Mouse (Mus musculus): ENCODE measurements around the gene Zfp609. TPM values are rescaled to one million over a fixed set of nuclear protein-coding genes. Genes with fewer than 3 reads are reported as not detected.
"Not testable (repeated sequence)": the region's sequence is repeated elsewhere in the genome, so short reads cannot be mapped to it uniquely, and the experiment has no call there.

Zfp609 gene
- polyA plus RNA-seq, 1 experiment from 2014 or later, result 2.0 TPM

DNA sequence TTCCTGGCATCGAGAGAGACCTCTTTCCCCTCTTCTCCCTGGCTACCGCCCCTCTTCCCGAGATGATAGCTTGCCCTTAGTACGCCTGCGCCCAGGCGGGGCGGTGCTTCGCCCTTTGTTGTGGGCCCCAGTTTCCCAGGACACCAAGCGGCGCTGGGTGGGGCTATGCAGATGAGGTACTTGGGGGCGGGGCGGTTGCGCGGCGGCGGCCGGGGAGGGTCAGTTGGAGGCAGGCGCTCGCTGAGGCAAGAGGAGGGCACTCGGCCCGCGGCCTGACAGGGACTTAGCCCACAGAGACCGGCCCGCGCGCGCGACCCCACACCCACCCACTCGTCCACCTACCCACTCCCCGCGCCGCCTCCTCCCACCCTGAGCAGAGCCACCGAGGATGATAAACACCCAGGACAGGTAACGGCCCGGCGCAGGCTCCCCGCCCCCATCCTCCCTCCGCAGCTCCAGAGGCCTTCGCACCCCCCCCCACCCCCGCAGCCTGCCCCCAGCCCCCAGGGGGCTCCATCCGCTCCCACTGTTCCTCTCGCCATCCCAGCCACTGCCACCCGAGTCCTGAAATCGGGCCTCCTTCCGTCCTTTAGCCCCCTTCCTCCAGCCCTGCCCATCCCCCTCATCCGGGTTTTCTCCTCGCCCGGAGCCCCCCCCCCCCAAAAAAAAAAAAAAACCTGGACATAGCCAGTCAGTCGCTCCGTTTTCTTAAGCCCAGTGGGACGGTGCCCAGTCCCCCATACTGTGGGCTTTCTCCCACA lies 150.8 kb downstream of the Zfp609 start:
- DNase-seq (ENCODE audit: low spot score), result peak; percentile 96

- DNase-seq (ENCODE audit: low spot score), result no peak
Measured at GRCm38 (mm10) chr9:65675461-65676357, 151.7 kb downstream of the Zfp609 start.

- DNase-seq (ENCODE audit: low spot score), result no peak
Measured at GRCm38 (mm10) chr9:65672996-65673395, 154.4 kb downstream of the Zfp609 start.

DNA sequence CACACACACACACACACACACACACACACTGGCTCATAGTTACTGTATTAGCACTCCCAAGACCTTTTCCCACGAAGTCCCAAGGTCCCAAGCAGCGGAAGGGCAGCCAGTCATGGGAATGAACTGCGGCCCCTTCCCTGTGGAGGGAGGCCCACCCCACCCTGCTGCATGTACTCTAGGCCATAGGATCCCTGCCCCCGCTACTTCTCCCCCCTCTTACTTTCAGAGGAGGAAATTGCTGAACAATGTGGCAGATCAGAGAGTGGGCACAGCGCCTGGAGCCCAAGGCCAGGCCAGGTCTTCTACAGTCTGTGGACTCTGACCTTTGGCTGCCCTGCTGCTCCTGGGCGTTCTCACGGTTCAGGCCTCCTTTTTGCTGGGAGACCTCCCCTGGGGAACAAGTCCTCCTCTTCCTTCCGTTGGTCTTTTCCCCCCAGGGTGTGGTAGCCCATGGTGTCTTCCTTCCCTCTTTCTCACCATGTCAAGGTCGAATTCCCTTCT lies 155.9 kb downstream of the Zfp609 start:
- DNase-seq (ENCODE audit: low spot score), result no peak

DNA sequence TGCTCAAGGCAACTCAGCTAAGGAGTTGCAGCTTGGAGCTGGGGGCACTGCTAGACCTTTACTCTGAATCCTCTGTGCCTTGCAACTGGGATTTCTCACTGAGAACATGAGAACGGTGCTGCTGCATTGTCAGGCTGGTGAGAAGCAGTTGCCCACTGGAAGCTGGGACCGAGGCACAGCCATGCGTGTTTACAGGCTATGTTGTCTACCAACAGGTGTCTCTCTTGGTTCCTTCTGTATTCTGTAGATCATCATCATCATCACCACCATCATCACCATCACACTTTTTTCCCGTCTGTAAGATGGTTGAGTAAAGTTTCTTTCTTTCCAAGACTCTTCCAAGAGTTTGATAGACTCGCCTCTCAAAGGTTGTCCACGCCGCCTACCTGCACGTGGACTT lies 159.7 kb downstream of the Zfp609 start, which contains the start of gene Oaz2:
Gene Oaz2, plus strand, starts transcription at position 301 of the 400 bp plus-strand sequence.
- no peak for DNase-seq (ENCODE audit: low spot score)

DNA sequence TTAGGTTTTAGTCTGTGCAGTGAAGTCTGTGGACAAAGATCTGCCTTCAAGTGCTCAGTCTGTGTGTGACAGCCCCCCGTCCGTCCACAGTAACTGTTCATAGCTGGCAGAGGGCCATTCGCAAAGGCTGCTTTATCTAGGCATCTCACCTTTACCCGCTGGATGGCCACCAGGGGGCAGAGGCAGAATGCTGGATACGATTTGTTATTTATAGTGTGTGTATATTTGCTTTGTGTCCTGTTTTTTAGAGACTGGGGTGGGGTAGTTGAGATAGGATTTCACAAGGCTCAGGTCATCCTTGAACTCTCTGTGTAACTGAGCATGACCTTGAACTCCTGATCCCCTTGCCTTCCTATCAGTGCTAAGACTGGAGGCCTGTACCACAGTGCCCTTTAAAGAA lies 161.3 kb downstream of the Zfp609 start:
- DNase-seq (ENCODE audit: low spot score), result peak; percentile 72

DNA sequence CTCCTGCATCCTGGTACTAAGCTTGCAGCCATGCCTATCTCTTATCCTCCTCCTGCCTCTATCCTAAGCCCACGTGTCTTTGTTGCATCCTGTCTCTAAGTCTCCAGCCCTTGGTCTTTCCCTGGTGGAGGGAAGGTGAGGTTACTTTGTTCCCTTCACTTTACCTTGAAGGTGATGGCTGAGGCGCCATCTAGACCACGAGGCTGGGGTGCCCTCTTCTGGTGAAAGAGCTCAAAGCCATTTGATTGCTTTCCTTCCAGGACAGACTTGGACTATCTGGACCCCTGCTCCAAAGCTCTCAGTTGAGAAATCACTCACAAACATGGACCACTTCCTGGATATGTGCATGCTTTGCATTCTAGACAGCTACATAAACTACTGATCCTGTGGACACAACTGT lies 163.2 kb downstream of the Zfp609 start:
- DNase-seq (ENCODE audit: low spot score), result peak; percentile 55

- no peak for DNase-seq (ENCODE audit: low spot score)
Measured at GRCm38 (mm10) chr9:65661493-65661892, 165.9 kb downstream of the Zfp609 start.

DNA sequence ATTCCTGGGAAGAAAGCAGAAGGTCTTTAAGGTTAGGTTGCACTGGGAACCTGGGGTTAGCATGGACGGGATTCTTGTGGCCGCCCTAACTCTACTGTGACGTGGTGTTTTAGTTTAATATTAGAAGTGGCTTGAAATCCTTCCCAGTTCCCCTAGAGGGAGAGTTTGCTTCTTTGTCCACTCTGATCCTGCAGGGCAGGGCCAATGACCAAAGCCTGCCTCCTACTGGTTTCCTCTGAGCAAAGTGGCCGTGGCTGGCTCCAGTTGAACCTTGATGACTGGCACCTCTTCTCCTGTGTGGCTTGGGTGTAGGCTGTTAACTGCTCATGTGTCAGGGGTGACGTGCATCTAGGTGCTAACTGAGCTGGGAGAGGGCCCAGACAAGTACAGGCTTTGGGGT lies 166.3 kb downstream of the Zfp609 start:
- DNase-seq (ENCODE audit: low spot score), result no peak

- DNase-seq (ENCODE audit: low spot score), result no peak
Measured at GRCm38 (mm10) chr9:65657218-65657617, 170.1 kb downstream of the Zfp609 start.

DNA sequence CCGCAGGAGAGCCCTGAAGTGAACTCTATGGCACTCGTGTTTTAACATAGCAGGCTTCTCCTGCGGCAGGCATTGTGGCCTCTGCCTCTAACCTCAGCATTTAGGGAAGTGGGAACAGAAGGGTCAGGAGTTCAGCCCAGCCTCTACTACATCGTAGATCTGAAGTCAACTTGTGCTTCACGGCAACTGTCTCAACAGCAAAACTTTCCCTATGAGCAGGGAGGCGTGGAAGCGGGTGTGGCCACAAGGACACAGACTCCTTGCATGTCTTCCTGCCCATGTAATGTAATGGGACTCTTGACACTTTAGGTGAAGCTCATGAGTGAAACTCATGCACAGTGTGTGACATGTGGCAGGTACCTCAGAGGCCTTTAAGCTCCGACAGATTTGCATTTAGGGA lies 171.8 kb downstream of the Zfp609 start:
- no peak for DNase-seq (ENCODE audit: low spot score)

- DNase-seq (ENCODE audit: low spot score), result no peak
Measured at GRCm38 (mm10) chr9:65654700-65655237, 172.6 kb downstream of the Zfp609 start.

GRCm38 (mm10) chr9:65653741-65654140 lies 173.6 kb downstream of the Zfp609 start:
- no peak for DNase-seq (ENCODE audit: low spot score)

DNA sequence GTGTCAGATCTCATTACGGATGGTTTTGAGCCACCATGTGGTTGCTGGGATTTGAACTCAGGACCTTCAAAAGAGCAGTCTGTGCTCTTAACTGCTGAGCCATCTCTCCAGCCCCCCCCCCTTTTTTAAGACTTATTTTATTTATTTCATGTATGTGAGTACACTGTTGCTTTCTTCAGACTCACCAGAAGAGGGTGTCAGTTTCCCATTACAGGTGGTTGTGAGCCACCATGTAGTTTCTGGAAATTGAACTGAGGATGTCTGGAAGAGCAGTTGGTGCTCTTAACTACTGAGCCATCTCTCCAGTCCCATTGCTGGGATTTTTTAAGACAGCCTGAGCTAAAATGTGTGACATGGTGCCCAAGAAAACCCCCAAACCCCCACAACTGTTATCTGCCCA lies 175.4 kb downstream of the Zfp609 start:
- not testable (repeated sequence) for DNase-seq (ENCODE audit: low spot score)

DNA sequence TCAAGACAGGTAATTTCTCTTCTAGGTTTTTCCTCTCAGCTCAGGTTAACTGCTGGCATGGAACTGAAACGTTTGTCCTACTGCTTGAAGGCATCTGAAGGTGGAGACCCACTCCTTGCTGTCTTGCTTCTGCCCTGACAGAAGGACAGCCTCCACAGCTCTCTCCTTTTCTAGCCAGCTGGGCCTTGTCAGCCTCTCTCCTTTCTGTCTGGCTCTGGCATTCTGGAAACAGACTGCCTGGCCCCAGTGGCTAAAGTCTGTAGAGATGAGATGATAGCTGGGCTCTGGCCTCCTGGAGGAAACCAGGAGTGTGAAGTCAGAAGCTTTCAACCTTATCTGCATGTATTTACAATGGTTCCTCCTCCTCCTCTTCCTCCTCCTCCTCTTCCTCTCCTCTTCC lies 177.4 kb downstream of the Zfp609 start:
- DNase-seq (ENCODE audit: low spot score), result no peak

GRCm38 (mm10) chr9:65648730-65649129 lies 178.6 kb downstream of the Zfp609 start:
- DNase-seq (ENCODE audit: low spot score), result no peak

DNA sequence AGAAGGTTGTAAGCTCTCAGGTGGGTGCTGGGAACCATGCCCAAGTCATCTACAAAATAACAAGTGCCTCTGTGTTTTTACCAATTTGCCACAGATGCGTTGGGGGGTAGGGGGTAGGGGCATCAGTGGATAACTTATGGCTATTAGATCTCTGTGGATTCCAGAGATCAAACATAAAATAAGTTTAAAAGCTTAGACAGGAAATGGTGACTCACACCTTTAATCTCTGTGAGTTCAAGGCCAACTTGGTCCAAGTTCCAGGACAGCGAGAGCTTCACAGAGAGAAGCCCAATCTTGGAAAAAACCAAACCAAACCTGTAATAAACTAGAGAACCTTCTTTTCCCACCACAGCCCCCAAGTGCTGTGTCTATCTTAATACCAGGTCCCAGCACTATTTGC lies 180.6 kb downstream of the Zfp609 start:
- DNase-seq (ENCODE audit: low spot score), result no peak

DNA sequence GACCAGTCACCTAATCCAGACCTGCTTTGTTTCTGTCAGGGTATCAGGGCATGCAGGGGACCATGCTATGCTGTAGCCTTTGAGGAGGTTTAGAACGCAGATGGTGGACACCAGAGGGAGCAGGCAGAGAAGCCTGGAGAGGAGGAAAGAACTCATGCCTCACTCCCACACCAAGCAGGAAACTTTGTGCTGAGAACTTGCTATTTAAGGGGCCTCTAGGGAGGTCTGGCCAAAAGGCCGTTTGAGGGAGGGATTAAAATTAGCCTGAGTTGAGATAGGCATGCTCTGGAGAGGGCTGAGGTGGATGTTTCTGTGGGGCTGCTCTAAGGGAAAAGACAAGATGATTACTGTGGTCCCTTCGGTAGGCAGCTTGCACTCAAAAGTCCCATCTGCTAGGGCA lies 181.4 kb downstream of the Zfp609 start:
- no peak for DNase-seq (ENCODE audit: low spot score)

DNA sequence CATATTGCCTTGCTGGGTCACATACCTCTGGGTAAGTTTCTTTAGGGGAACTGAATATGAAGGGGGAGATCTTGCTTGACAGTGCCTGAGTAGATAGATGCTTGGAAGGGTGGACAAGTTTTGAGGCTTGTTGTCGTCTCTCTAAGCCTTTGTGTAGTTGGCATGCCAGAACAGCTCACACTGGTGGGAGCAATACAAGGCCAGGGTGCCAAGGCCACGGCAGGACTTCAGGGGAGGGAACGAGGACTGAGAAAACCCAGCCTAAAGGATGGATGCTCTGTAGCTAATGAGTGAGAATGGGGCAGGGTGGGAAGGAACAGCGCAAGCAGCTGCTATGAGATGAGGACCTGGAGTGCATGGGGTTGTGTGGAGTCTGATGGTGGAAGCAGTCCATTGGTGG lies 182.4 kb downstream of the Zfp609 start:
- DNase-seq (ENCODE audit: low spot score), result no peak

DNA sequence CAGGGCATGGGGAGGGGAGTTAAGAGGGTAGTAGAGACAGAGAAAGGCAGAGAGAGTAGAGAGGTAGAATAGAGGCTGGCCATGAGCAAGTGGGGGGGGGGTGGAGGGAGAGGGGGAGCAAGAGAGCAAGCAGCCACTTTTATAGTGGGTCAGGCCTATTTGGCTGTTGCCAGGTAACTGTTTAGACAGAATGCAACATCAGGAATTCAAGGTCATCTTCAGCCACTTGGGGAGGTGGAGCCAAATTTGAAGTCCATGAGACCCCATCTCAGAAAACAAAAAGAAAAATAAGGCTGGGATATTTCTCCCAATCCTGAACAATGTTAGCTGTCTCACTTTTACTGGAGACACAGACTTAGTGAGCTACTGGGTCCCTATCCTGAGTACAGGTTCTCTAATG lies 184.8 kb downstream of the Zfp609 start:
- DNase-seq (ENCODE audit: low spot score), result no peak
